Mouse (Mus musculus) spleen, adult 12 weeks (tissue): ENCODE measurements around the gene Dda1.
A peak's percentile ranks its signal among the peaks of the same experiment; 100 is the strongest.
"Not testable (repeated sequence)": the region's sequence is repeated elsewhere in the genome, so short reads cannot be mapped to it uniquely, and the experiment has no call there.

Source experiments
- DNase-seq: peaks from one replicate; pipeline ENCODE4 v3.0.0; 2022; ENCODE audit warnings: low spot score

Dda1 gene

DNA sequence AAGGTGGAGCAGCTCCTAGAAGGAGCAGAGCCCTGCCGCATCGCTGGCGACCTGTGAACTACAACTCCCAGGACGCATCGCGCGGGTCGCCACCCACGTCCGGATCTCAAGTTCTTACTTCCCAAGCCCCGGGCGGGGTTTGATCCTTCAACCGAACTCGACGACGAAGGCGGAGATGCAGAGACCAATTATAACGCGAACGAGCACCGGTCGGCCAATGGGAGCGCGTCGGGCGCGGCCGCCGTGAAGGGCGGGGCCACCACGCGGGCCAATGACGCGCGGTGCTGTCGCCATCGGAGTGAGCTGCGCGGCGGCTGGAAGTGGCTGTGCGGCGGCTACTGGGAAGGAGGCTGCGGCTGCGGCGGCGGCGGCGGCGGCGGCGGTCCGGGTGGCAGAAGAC is at the start of gene Dda1:
Gene Dda1, plus strand, starts transcription at position 284 of the 400 bp plus-strand sequence.
- peak; percentile 96 for DNase-seq

DNA sequence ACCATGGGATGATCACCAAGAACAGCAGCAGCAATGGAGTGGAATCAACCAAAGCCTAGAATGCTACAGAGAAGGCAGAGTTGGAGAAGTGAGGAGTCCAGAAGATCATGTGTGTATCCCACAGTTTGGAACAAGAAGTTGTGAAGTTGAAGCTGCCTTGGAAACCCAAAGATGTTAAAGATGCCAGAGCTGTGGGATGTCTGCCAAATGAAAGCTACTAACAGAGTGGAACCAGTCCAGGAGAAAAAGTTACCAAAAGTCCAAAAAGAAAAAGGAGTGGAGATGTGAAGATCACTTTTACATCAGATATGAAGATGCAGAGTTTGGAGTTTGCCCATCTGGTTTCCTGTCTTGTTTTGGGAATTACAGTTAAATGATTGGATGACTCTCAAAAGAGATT is 46.9 kb upstream of the Dda1 start:
- DNase-seq = no peak

GRCm38 (mm10) chr8:71432935-71433334 is 36.1 kb upstream of the Dda1 start:
- not testable (repeated sequence) for DNase-seq

GRCm38 (mm10) chr8:71437041-71437440 is 32.0 kb upstream of the Dda1 start:
- no peak for DNase-seq

GRCm38 (mm10) chr8:71441404-71441803 is 27.6 kb upstream of the Dda1 start:
- DNase-seq = peak; percentile 31

DNA sequence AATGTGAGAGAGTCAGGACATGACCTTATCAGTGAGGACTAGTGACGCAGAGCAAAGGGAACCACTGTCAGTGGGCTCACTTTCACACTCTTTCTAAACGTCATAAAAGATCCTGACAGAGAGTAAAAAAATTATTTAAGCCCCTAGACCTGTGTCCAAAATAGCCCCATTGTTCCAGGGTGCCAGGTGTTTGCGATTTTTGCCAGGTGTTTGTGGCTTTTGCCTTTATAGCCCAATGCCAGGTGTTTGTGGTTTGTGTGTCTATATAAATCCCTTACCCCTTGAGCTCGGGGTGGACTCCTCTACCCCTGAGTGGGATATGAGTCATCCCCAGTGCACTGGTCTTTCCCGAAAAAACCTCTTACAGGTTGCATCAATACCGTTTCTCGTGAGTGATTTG is 23.9 kb upstream of the Dda1 start:
- no peak for DNase-seq

DNA sequence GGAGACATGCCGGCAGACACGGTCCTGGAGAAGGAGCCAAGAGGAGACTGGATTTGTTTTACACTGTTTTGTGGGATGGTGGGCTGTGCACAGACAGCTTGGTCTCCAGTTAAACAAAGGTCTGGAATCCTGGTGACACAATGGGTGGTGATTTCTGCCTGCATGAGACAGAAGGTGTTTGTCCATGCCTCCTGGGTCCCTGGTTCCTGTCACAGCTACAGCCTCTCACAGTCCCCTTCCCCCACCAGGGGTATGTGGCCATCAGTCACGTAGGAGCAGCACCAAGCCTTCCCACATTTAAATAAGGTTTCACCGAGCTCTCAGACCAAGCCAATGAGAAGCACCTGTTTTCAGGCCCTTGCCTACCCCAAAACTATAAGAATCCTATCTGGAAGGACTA is 17.7 kb upstream of the Dda1 start:
- DNase-seq = no peak

DNA sequence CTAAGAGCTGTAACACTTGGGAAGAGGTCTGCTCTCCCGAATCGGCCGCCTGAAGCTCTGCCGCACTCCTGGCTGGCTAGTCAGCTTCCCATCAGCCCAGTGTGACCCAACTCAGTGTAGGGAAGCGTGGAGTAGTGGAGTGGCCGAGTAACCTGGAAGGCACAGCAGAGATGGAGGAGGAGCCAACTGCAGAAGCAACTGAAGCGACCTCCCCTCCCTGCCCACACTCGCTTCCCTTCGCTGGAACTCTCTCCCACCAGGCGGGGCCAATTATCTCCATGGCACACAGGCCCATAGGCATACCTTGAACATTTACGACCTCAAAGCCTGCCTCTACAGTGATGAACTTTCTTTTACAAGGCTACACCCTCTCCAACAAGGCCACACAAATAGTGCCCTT is 17.2 kb upstream of the Dda1 start:
- no peak for DNase-seq

- DNase-seq = no peak
These were observed 16.3 kb upstream of the Dda1 start for GRCm38 (mm10) chr8:71452669-71453068.

DNA sequence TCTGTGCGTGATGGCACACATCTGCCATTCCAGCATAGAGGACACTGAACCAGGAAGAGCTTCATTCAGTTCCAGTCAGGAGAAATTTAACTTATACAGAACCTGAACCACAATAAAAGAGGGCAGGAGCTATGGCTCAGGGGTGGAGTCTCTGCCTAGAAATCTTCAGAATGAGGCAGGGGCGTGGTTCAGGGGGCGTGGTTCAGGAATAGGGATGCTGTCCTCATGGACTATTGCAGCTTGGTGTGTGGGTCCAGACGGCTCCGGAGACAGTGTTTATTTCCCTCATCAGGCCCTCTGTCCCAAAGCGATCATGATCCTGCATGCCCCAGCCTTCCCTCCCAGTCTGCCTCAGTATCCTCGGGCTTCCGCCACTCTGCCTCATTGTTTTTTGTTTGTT is 14.3 kb upstream of the Dda1 start:
- DNase-seq = no peak

DNA sequence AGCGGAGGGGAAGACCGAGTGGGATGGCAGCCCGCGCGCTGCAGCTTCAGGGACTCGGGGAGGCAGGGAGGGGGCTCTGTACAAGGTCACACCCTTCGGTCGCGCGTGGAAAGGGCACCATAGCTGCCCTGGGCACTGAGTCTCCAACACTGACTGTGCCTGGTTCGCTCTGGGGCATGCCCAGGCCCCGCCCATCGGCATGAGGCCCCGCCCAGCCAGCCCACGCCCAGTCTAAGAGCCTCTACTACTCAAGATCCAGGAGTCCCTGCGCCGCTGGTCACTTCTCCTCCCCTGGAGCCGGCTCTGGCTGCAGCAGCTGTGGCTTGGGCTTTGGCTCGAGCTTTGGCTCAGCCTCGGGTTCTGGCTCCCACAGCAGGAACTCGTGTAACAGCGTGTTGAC is 12.1 kb upstream of the Dda1 start:
- no peak for DNase-seq

- DNase-seq = no peak
These were observed 11.2 kb upstream of the Dda1 start for GRCm38 (mm10) chr8:71457659-71458270.

- DNase-seq = no peak
These were observed 8.3 kb upstream of the Dda1 start for GRCm38 (mm10) chr8:71460716-71461115.

DNA sequence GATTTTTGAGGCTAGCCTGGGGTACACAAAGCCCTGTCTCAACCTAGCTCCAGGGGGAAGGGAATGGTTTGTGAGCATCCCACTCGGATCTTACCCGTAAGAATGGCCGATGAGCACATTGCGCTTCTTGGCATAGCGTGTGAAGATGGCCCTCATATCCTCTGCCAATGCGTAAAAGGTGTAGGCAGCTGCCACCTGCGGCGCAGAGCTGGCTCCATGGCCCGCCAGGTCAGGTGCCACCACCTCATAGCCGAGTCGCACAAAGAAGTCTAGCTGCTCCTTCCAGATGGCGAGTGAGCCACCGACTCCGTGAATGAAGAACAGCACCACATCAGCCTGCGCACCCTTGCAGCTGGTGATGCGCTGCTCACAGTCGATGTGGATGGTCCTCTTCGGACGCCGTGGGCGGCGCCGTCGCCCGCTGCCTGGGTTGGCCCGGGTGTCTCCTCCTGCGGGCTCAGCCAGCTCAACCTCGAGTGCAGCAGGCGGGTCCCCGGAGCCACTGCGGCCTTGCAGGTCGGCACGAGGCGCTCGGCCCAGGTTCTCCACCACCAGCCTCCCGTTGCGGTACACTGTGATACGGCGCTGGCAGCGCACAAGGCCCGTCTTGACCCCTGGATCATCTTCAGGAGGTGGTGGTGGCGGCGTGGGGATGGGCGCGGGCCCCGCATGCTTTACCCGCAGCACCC is 7.7 kb upstream of the Dda1 start:
- no peak for DNase-seq

DNA sequence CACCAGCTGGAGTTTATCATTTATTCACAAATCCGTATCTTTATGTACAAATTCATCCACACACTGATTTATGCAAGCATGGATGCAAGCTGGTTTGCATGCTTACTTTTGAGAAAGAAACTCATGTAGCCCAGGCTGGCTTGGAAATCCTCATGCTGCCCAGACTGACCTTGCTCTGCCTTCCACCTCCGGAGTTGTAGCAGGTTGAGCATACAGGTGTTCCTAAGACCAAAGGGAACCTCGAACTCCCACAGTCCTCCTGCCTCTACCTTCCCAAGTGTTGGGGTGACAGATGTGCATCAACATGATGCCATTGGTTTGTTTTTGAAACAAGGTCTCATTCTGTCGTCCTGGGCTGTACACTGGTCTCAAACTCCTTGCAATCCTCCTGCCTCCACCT is 6.8 kb upstream of the Dda1 start:
- no peak for DNase-seq

GRCm38 (mm10) chr8:71462786-71463185 is 6.2 kb upstream of the Dda1 start:
- DNase-seq = no peak

DNA sequence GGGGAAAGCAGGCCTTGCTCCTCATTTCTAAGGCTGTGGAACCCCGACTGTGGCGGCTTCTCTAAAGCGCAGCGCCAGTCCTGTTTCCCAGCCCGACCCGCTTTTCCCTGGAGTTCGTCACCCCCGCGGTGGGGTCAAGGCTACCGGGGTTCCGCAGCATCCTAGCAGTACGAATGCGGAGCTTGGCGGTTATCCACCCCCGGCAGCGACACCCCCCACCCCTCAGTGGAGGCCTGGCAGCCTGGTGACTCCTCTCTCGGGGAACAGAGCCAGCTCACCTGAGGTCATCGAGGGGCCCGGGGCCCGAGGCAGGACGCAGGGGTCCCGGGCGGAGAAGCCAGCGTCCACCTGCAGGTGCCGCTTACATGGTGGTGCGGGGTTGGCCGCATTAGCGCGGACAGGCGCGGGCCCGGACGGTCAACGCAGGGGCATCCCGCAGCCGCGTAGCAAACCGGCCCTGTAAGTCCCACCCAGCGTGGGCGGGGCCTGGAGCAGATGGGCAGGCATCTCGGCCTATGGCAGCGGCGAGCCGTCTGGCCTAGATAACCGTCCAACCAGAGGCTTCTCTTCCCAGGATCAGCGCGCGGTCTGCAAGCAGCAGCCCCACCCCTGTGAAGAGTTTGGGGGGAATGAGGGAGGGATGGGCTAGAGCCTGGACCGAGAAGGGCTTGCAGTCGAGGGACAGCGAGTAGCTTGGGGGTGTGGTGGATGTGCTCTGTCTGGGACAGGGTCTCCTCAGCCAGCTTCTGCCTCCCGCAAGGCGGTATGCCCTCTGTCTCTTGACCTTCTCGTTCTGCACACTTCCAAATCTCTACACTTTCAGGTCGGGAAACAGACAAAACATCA is 5.6 kb upstream of the Dda1 start, which contains the start of gene Abhd8:
Gene Abhd8, minus strand, starts transcription at position 468 of the 846 bp plus-strand sequence.
- peak; percentile 96 for DNase-seq

DNA sequence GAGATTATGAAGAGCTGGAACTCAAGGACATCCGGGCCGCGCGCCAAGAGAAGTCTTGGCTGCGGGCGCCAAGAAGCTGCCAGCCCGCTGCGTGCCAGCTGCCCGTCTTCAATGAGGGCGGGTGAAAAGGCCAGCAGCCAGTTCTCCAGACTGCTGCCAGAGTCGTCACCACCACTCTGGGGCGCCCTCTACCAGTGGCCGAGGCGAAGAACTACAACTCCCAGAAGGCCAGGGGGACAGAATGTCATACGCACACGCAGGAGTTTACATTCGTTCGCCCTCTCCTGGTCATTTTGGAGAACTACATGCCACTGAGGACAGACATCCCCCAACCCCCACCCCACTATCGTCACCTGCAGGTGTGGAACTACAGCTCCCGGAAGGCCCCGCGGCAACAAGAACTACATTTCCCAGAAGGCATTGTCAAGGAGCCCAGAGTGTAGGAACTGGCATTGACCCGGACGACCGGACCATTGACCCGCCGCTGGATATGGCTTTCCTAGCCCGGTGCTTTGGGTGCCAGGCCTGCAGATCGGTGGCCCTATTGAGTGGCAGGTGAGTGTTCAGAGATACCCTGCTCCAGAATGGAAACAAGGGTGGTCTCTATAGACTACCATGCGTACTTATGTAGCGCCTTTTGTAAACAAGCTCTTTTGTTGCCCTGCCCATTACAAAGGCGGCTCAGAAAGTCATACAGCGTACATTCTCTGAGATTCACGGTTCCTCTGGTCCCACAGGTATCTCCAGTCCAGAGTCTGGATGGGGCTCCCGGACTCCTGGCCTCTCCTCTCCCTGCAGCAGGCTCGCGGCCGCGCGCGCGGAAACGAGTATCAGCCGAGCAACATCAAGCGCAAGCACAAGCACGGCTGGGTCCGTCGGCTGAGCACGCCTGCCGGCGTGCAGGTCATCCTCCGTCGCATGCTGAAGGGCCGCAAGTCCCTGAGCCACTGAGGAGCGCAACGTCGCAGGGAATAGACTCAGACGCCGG is 4.2 kb upstream of the Dda1 start, which contains the start of gene Mrpl34:
Gene Mrpl34, plus strand, starts transcription at position 447 of the 988 bp plus-strand sequence.
- peak; percentile 96 for DNase-seq

GRCm38 (mm10) chr8:71465733-71466132 is 3.3 kb upstream of the Dda1 start:
- no peak for DNase-seq

GRCm38 (mm10) chr8:71466198-71466597 is 2.8 kb upstream of the Dda1 start:
- DNase-seq = no peak

GRCm38 (mm10) chr8:71467201-71467600 is 1.8 kb upstream of the Dda1 start:
- DNase-seq = no peak

GRCm38 (mm10) chr8:71468001-71468400 is 998 bp upstream of the Dda1 start:
- DNase-seq = no peak
